In genomic region chr2:153239860-153240480, GRCm38 (mm10) we compare ENCODE assay signal across 8 mouse cellular contexts. TPM values are rescaled to one million over a fixed set of nuclear protein-coding genes. Genes with fewer than 3 reads are reported as not detected.
DNase-seq lines count a peak whose midpoint lies in the region; ATAC-seq and TF ChIP-seq lines count a peak whose summit lies in the region.

No protein-coding gene starts in this region.

- H3K4me1 ChIP-seq in testis, adult 2 months (ENCODE audit: control insufficient read depth, insufficient read depth, low read length), result peaks cover 11% of the 10 kb centered on the region
- H3K4me1 ChIP-seq in midbrain, postnatal 0 days (ENCODE audit: insufficient read depth, low read length), result peaks cover 19% of the 10 kb centered on the region

- TF ChIP-seq POLR2A in testis, adult 2 months (IDR thresholded peaks at IDR 0.05; ENCODE audit: control insufficient read depth, low read depth, low read length), result no peak

- no peak for ATAC-seq in midbrain, postnatal 0 days (ENCODE audit: low FRiP score)
- no peak for ATAC-seq in erythroid progenitor cell, adult 5-6 weeks (replicated peaks; ENCODE audit: low FRiP score, poor library complexity, severe bottlenecking)

- H3K4me2 ChIP-seq in midbrain, postnatal 0 days (ENCODE audit: low read depth, low read length, poor library complexity, severe bottlenecking), result peak overlapping the region; percentile 87

- H3K9ac ChIP-seq in midbrain, postnatal 0 days (replicated peaks; ENCODE audit: low read length, poor library complexity, severe bottlenecking), result peak overlapping the region; percentile 97

- peak; percentile 42 to 81 for DNase-seq in adrenal gland, adult (ENCODE audit: inconsistent age in 2 of 2, low spot score in 1 of 2)
- DNase-seq in adrenal gland, postnatal 4 days (ENCODE audit: low spot score in 2 of 2), result no peak
- no peak for DNase-seq in testis, postnatal 14 days (ENCODE audit: low spot score)
- DNase-seq in induced T-regulatory cell, adult 2 months (ENCODE audit: low read depth), result peak; percentile 44
- DNase-seq in midbrain, postnatal 0 days (ENCODE audit: low spot score), result peak; percentile 21
- DNase-seq in spleen, postnatal 4 days (ENCODE audit: low spot score in 2 of 2), result no peak

- WGBS in midbrain, postnatal 0 days, result 2% methylated on average over 22 of the region's 22 CpGs

- peaks cover under 1% of the 10 kb centered on the region; the same call in 1 of the 2 replicates for H3K36me3 ChIP-seq in testis, adult 2 months (ENCODE audit: control insufficient read depth, insufficient read depth, low read length)
- H3K36me3 ChIP-seq in midbrain, postnatal 0 days (ENCODE audit: insufficient read depth, low read length), result peaks cover 12% of the 10 kb centered on the region

- no peak for TF ChIP-seq CTCF in testis, adult 2 months (IDR thresholded peaks at IDR 0.05; ENCODE audit: control insufficient read depth, insufficient read depth, insufficient replicate concordance, low read depth, low read length)
- TF ChIP-seq CTCF in midbrain, postnatal 0 days (IDR thresholded peaks at IDR 0.05), result no peak

- H3K27me3 ChIP-seq in testis, adult 2 months (ENCODE audit: control insufficient read depth, insufficient read depth, low read length), result no peaks in the 10 kb centered on the region
- H3K27me3 ChIP-seq in midbrain, postnatal 0 days (ENCODE audit: insufficient read depth, low read length), result no peaks in the 10 kb centered on the region

- H3K9me3 ChIP-seq in midbrain, postnatal 0 days (ENCODE audit: low read length), result no peaks in the 10 kb centered on the region

- peak overlapping the region; percentile 97 for H3K4me3 ChIP-seq in testis, adult 2 months (ENCODE audit: control insufficient read depth, low read depth, low read length)
- H3K4me3 ChIP-seq in midbrain, postnatal 0 days (ENCODE audit: low read depth, low read length), result peak overlapping the region; percentile 94

- H3K27ac ChIP-seq in testis, adult 2 months (ENCODE audit: control insufficient read depth, insufficient read depth, low read depth, low read length), result peak overlapping the region; percentile 86
- peak overlapping the region; percentile 38; the same call in 1 of the 2 replicates for H3K27ac ChIP-seq in midbrain, postnatal 0 days (ENCODE audit: low read depth, low read length)

RNA-seq across cellular contexts. Expression of gene Plagl2, which starts 1.3 kb away (rescaled TPM):
- 10 to 100 TPM; 19.1 to 20.3 TPM for total RNA-seq in adrenal gland, postnatal 4 days (2021)
- 16.1 and 17.3 TPM in 2 replicates for polyA plus RNA-seq in testis, adult 2 months (2012; rRNA removed)
- 6.5 and 7.0 TPM in 2 replicates for total RNA-seq in midbrain, postnatal 0 days (2014; rRNA removed)
- polyA plus RNA-seq in midbrain, postnatal 0 days (2015; fragmentation: Nextera tagmentation; extraction: Ambion mirVana), result 2.5 and 2.9 TPM in 2 replicates
- total RNA-seq in erythroid progenitor cell, adult 5-6 weeks (2015; ENCODE audit: low replicate concordance), result 60.9 and 85.5 TPM in 2 replicates
- 20.6 and 25.8 TPM in 2 replicates for total RNA-seq in erythroid progenitor cell, adult 5-6 weeks (2017; ENCODE audit: low replicate concordance)

RNA-seq across cellular contexts. Expression of gene Pofut1, which starts 1.4 kb away (rescaled TPM):
- total RNA-seq in adrenal gland, postnatal 4 days (2021), result 10 to 100 TPM; 47.3 to 48.8 TPM
- polyA plus RNA-seq in testis, adult 2 months (2012; rRNA removed), result 10.8 and 12.8 TPM in 2 replicates
- 18.8 and 24.2 TPM in 2 replicates for total RNA-seq in midbrain, postnatal 0 days (2014; rRNA removed)
- polyA plus RNA-seq in midbrain, postnatal 0 days (2015; fragmentation: Nextera tagmentation; extraction: Ambion mirVana), result 3.2 and 4.6 TPM in 2 replicates
- 15.5 and 19.8 TPM in 2 replicates for total RNA-seq in erythroid progenitor cell, adult 5-6 weeks (2015; ENCODE audit: low replicate concordance)
- total RNA-seq in erythroid progenitor cell, adult 5-6 weeks (2017; ENCODE audit: low replicate concordance), result 25.9 and 30.4 TPM in 2 replicates

RNA-seq across cellular contexts. Expression of gene Tspyl3, which starts 14.7 kb away (rescaled TPM):
- 1 to 10 TPM; 8.6 to 8.8 TPM for total RNA-seq in adrenal gland, postnatal 4 days (2021)
- polyA plus RNA-seq in testis, adult 2 months (2012; rRNA removed), result 0.83 and 1.0 TPM in 2 replicates
- 30.1 and 38.8 TPM in 2 replicates for total RNA-seq in midbrain, postnatal 0 days (2014; rRNA removed)
- 54.7 and 59.4 TPM in 2 replicates for polyA plus RNA-seq in midbrain, postnatal 0 days (2015; fragmentation: Nextera tagmentation; extraction: Ambion mirVana)
- total RNA-seq in erythroid progenitor cell, adult 5-6 weeks (2015; ENCODE audit: low replicate concordance), result 9.6 TPM in 1 of 2 replicates, not detected in the other
- 0.77 TPM in 1 of 2 replicates, not detected in the other for total RNA-seq in erythroid progenitor cell, adult 5-6 weeks (2017; ENCODE audit: low replicate concordance)

RNA-seq across cellular contexts. Expression of gene Kif3b, which starts 51.2 kb away (rescaled TPM):
- 10 to 100 TPM; 28.0 to 29.2 TPM for total RNA-seq in adrenal gland, postnatal 4 days (2021)
- 54.0 and 54.7 TPM in 2 replicates for polyA plus RNA-seq in testis, adult 2 months (2012; rRNA removed)
- total RNA-seq in midbrain, postnatal 0 days (2014; rRNA removed), result 49.5 and 57.3 TPM in 2 replicates
- polyA plus RNA-seq in midbrain, postnatal 0 days (2015; fragmentation: Nextera tagmentation; extraction: Ambion mirVana), result 19.9 and 20.6 TPM in 2 replicates
- 2.5 and 3.2 TPM in 2 replicates for total RNA-seq in erythroid progenitor cell, adult 5-6 weeks (2015; ENCODE audit: low replicate concordance)
- 1.4 and 4.9 TPM in 2 replicates for total RNA-seq in erythroid progenitor cell, adult 5-6 weeks (2017; ENCODE audit: low replicate concordance)

Comparison
In these comparisons a context has a peak if more than half of its experiments do, and no peak if none do; other contexts are left out.
1. DNase-seq: peak in adrenal gland, adult (2 of 2), induced T-regulatory cell, adult 2 months (single experiment) and midbrain, postnatal 0 days (single experiment); none in adrenal gland, postnatal 4 days (0 of 2), testis, postnatal 14 days (single experiment) and spleen, postnatal 4 days (0 of 2).